Mouse (Mus musculus) liver, embryonic 16.5 days (tissue): ENCODE results near the gene Rpl9-ps6. TPM values are rescaled to one million over a fixed set of nuclear protein-coding genes. Genes with fewer than 3 reads are reported as not detected.

Experiments used
- ATAC-seq: fragments of 200-750 bp; cut with Nextera tagmentation; 2 replicates; pipeline ENCODE4 v1.8.0; 2017; ENCODE audit warnings: low read depth, mild to moderate bottlenecking, moderate number of reproducible peaks, moderate library complexity
- H3K27ac ChIP-seq: fragments of 300-500 bp; sonication (generic); 2 replicates; pipeline ENCODE4 v1.5.1; 2014; ENCODE audit warnings: mild to moderate bottlenecking, low read length
- H3K27me3 ChIP-seq: fragments of 300-500 bp; sonication (generic); 2 replicates; pipeline ENCODE4 v1.6.1; 2014; ENCODE audit warnings: low read depth, low read length, mixed read lengths; ENCODE audit not compliant: control insufficient read depth, insufficient read depth
- H3K36me3 ChIP-seq: fragments of 300-500 bp; sonication (generic); 2 replicates; pipeline ENCODE4 v1.6.1; 2014; ENCODE audit warnings: mild to moderate bottlenecking; ENCODE audit not compliant: control insufficient read depth, insufficient read depth
- H3K4me1 ChIP-seq: fragments of 300-500 bp; sonication (generic); 2 replicates; pipeline ENCODE4 v1.6.1; 2014; ENCODE audit warnings: low read depth, low read length, mixed read lengths; ENCODE audit not compliant: control insufficient read depth
- H3K4me2 ChIP-seq: fragments of 300-500 bp; sonication (generic); 2 replicates; pipeline ENCODE4 v1.6.1; 2014; ENCODE audit warnings: low read depth, low read length, mixed read lengths
- H3K4me3 ChIP-seq: fragments of 300-500 bp; sonication (generic); 2 replicates; pipeline ENCODE4 v1.5.1; 2014; ENCODE audit warnings: low read depth, mild to moderate bottlenecking, low read length
- H3K9ac ChIP-seq: fragments of 300-500 bp; sonication (generic); 2 replicates; pipeline ENCODE4 v1.6.1; 2014; ENCODE audit warnings: low read depth, low read length
- H3K9me3 ChIP-seq: fragments of 300-500 bp; sonication (generic); replicated peaks from 2 replicates; pipeline ENCODE4 v1.6.1; 2016; ENCODE audit warnings: low read length; ENCODE audit not compliant: control insufficient read depth
- WGBS: fragments of 180-500 bp; shearing (Covaris S2); extraction: QIAGEN DNeasy Blood & Tissue Kit; methylation state at CpG from one replicate; pipeline ENCODE4 v1.1.7; 2014; ENCODE audit not compliant: insufficient replicate concordance; 5-methylcytosine and 5-hydroxymethylcytosine counted together
- polyA plus RNA-seq: library from polyadenylated mRNA; unstranded; fragments of >200 nt; fragmentation: Nextera tagmentation; extraction: Ambion mirVana; gene quantifications from 2 replicates; pipeline ENCODE4 v1.2.1, GENCODE M21; 2015

The Rpl9-ps6 gene
- polyA plus RNA-seq, 1 experiment from 2014 or later: 34.8 TPM

- no peak overlapping the region for H3K4me2 ChIP-seq
- no peaks in the 10 kb centered on the region for H3K27me3 ChIP-seq
- no peak for ATAC-seq
- no peaks in the 10 kb centered on the region for H3K4me1 ChIP-seq
- no peaks in the 10 kb centered on the region for H3K9me3 ChIP-seq
- no peak overlapping the region for H3K27ac ChIP-seq
- H3K36me3 ChIP-seq: no peaks in the 10 kb centered on the region
- H3K9ac ChIP-seq: no peak overlapping the region
- WGBS: 86% methylated on average over 10 of the region's 10 CpGs
- H3K4me3 ChIP-seq: no peak overlapping the region
Observed at GRCm38 (mm10) chr19:32448931-32449330, 17.4 kb downstream of the Rpl9-ps6 start.

GRCm38 (mm10) chr19:32441568-32441967 lies 24.8 kb downstream of the Rpl9-ps6 start:
- no peaks in the 10 kb centered on the region for H3K9me3 ChIP-seq
- H3K9ac ChIP-seq: no peak overlapping the region
- H3K4me2 ChIP-seq: no peak overlapping the region
- ATAC-seq: no peak
- no peak overlapping the region for H3K27ac ChIP-seq
- H3K4me3 ChIP-seq: no peak overlapping the region
- no peaks in the 10 kb centered on the region for H3K27me3 ChIP-seq
- peaks cover 4% of the 10 kb centered on the region for H3K4me1 ChIP-seq
- no peaks in the 10 kb centered on the region for H3K36me3 ChIP-seq
- 86% methylated on average over 10 of the region's 11 CpGs for WGBS

GRCm38 (mm10) chr19:32439356-32439755 lies 27.0 kb downstream of the Rpl9-ps6 start:
- H3K4me1 ChIP-seq: peaks cover 4% of the 10 kb centered on the region
- peak; percentile 16; the same call in 1 of the 2 replicates for ATAC-seq
- whole genome bisulfite sequencing: 72% methylated on average over 2 of the region's 2 CpGs

GRCm38 (mm10) chr19:32425856-32426255 lies 40.5 kb downstream of the Rpl9-ps6 start:
- Histone ChIP-seq H3K27ac (no peak overlapping the region), H3K4me3 (no peak overlapping the region), H3K27me3 (no peaks in the 10 kb centered on the region), H3K9me3 (no peaks in the 10 kb centered on the region), H3K36me3 (no peaks in the 10 kb centered on the region), H3K4me2 (no peak overlapping the region), H3K9ac (no peak overlapping the region), H3K4me1 (no peaks in the 10 kb centered on the region)
- no peak for ATAC-seq
- WGBS: 69% methylated on average over 3 of the region's 3 CpGs

More at GRCm38 (mm10) chr19:32439356-32439755, 27.0 kb downstream of the Rpl9-ps6 start:
- no peak overlapping the region for H3K9ac ChIP-seq
- no peaks in the 10 kb centered on the region for H3K27me3 ChIP-seq
- H3K4me3 ChIP-seq: no peak overlapping the region
- H3K36me3 ChIP-seq: no peaks in the 10 kb centered on the region
- no peak overlapping the region for H3K4me2 ChIP-seq
- no peak overlapping the region for H3K27ac ChIP-seq
- no peaks in the 10 kb centered on the region for H3K9me3 ChIP-seq

GRCm38 (mm10) chr19:32424706-32425105 lies 41.7 kb downstream of the Rpl9-ps6 start:
- Histone ChIP-seq H3K27ac (no peak overlapping the region), H3K9ac (no peak overlapping the region), H3K4me3 (no peak overlapping the region), H3K4me1 (no peaks in the 10 kb centered on the region), H3K27me3 (no peaks in the 10 kb centered on the region), H3K4me2 (no peak overlapping the region), H3K9me3 (no peaks in the 10 kb centered on the region), H3K36me3 (no peaks in the 10 kb centered on the region)
- WGBS: 64% methylated on average over 3 of the region's 3 CpGs
- ATAC-seq: no peak

GRCm38 (mm10) chr19:32419069-32419468 lies 47.3 kb downstream of the Rpl9-ps6 start:
- Histone ChIP-seq H3K4me2 (no peak overlapping the region), H3K9me3 (no peaks in the 10 kb centered on the region), H3K36me3 (no peaks in the 10 kb centered on the region), H3K27me3 (no peaks in the 10 kb centered on the region), H3K9ac (no peak overlapping the region), H3K27ac (no peak overlapping the region), H3K4me3 (no peak overlapping the region), H3K4me1 (no peaks in the 10 kb centered on the region)
- no peak for ATAC-seq
- WGBS: 47% methylated on average over 3 of the region's 3 CpGs

- no peaks in the 10 kb centered on the region for H3K9me3 ChIP-seq
- H3K4me1 ChIP-seq: no peaks in the 10 kb centered on the region
- no peak overlapping the region for H3K4me3 ChIP-seq
- ATAC-seq: no peak
- no peak overlapping the region for H3K27ac ChIP-seq
- H3K9ac ChIP-seq: no peak overlapping the region
- no peak overlapping the region for H3K4me2 ChIP-seq
- no peaks in the 10 kb centered on the region for H3K36me3 ChIP-seq
- 51% methylated on average over 7 of the region's 7 CpGs for WGBS
- no peaks in the 10 kb centered on the region for H3K27me3 ChIP-seq
Observed at GRCm38 (mm10) chr19:32416692-32417317, 49.6 kb downstream of the Rpl9-ps6 start.

Other genes starting within 250 kb of the Rpl9-ps6 start
- gene Sgms1, start 76.9 kb downstream of the Rpl9-ps6 start, polyA plus RNA-seq: 28.8 and 30.7 TPM in 2 replicates
- gene Minpp1, start 19.2 kb upstream of the Rpl9-ps6 start, polyA plus RNA-seq: 69.7 and 71.3 TPM in 2 replicates
- 6.7 and 9.3 TPM in 2 replicates for gene Papss2, start 129.2 kb upstream of the Rpl9-ps6 start, polyA plus RNA-seq